Mouse (Mus musculus): ENCODE results near the gene Cldn9. TPM values are rescaled to one million over a fixed set of nuclear protein-coding genes. Genes with fewer than 3 reads are reported as not detected.
A peak's percentile ranks its signal among the peaks of the same experiment; 100 is the strongest.

Cldn9 gene
- total RNA-seq, 4 experiments from 2014 or later: 0.36 TPM; not detected in 3

- no peak for DNase-seq (ENCODE audit: low spot score in 2 of 2)
These were observed 2.7 kb downstream of the Cldn9 start for GRCm38 (mm10) chr17:23681086-23681485.

GRCm38 (mm10) chr17:23680336-23680735 is 3.5 kb downstream of the Cldn9 start:
- no peak for DNase-seq (ENCODE audit: low spot score in 2 of 2)

- no peak for DNase-seq (ENCODE audit: low spot score in 2 of 2)
These were observed 4.5 kb downstream of the Cldn9 start, which contains the start of gene Cldn6 for GRCm38 (mm10) chr17:23679127-23679835. Gene Cldn6 (plus strand): TSS chr17:23679249.

GRCm38 (mm10) chr17:23677236-23677679 is 6.6 kb downstream of the Cldn9 start, which contains the start of gene Tnfrsf12a:
Gene Tnfrsf12a (minus strand): TSS chr17:23677468.
- peak; percentile 81 to 83 for DNase-seq (ENCODE audit: low spot score in 2 of 2)

GRCm38 (mm10) chr17:23676473-23677031 is 7.3 kb downstream of the Cldn9 start:
- DNase-seq (ENCODE audit: low spot score in 2 of 2): no peak

GRCm38 (mm10) chr17:23675564-23676281 is 8.1 kb downstream of the Cldn9 start:
- peak; percentile 53 to 57 for DNase-seq (ENCODE audit: low spot score in 2 of 2)

- DNase-seq (ENCODE audit: low spot score in 2 of 2): peak; percentile 50 to 59
These were observed 8.7 kb downstream of the Cldn9 start for GRCm38 (mm10) chr17:23675127-23675526.

- DNase-seq (ENCODE audit: low spot score in 2 of 2): no peak
These were observed 9.4 kb downstream of the Cldn9 start for GRCm38 (mm10) chr17:23674271-23674952.

GRCm38 (mm10) chr17:23673424-23674073 is 10.3 kb downstream of the Cldn9 start, which contains the start of the genes Hcfc1r1 and Thoc6:
Gene Hcfc1r1 (plus strand): TSS chr17:23673596.
Gene Thoc6 (minus strand): TSS chr17:23673882.
- peak; percentile 89 to 90 for DNase-seq (ENCODE audit: low spot score in 2 of 2)

- DNase-seq (ENCODE audit: low spot score in 2 of 2): no peak
These were observed 11.1 kb downstream of the Cldn9 start for GRCm38 (mm10) chr17:23672761-23673160.

GRCm38 (mm10) chr17:23671519-23671918 is 12.3 kb downstream of the Cldn9 start:
- DNase-seq (ENCODE audit: low spot score in 2 of 2): no peak

- no peak for DNase-seq (ENCODE audit: low spot score in 2 of 2)
These were observed 13.2 kb downstream of the Cldn9 start for GRCm38 (mm10) chr17:23670516-23671074.

GRCm38 (mm10) chr17:23665511-23665910 is 18.3 kb downstream of the Cldn9 start:
- no peak for DNase-seq (ENCODE audit: low spot score in 2 of 2)

GRCm38 (mm10) chr17:23664556-23665021 is 19.2 kb downstream of the Cldn9 start:
- no peak for DNase-seq (ENCODE audit: low spot score in 2 of 2)

- DNase-seq (ENCODE audit: low spot score in 2 of 2): no peak
These were observed 22.3 kb downstream of the Cldn9 start for GRCm38 (mm10) chr17:23661526-23661925.

GRCm38 (mm10) chr17:23660876-23661200 is 23.0 kb downstream of the Cldn9 start:
- DNase-seq (ENCODE audit: low spot score in 2 of 2): no peak

- DNase-seq (ENCODE audit: low spot score in 2 of 2): no peak
These were observed 23.5 kb downstream of the Cldn9 start, which contains the start of gene Bicdl2 for GRCm38 (mm10) chr17:23660117-23660875. Gene Bicdl2 (plus strand): TSS chr17:23660506.

GRCm38 (mm10) chr17:23658450-23658849 is 25.4 kb downstream of the Cldn9 start:
- DNase-seq (ENCODE audit: low spot score in 2 of 2): no peak

- no peak for DNase-seq (ENCODE audit: low spot score in 2 of 2)
These were observed 29.4 kb downstream of the Cldn9 start for GRCm38 (mm10) chr17:23654410-23654809.

- DNase-seq (ENCODE audit: low spot score in 2 of 2): no peak
These were observed 29.8 kb downstream of the Cldn9 start for GRCm38 (mm10) chr17:23654001-23654400.
